Mouse (Mus musculus) midbrain, embryonic 13.5 days (tissue): Measurements from ENCODE around the gene Uts2b. TPM values are rescaled to one million over a fixed set of nuclear protein-coding genes. Genes with fewer than 3 reads are reported as not detected.
"Not testable (repeated sequence)": the region's sequence is repeated elsewhere in the genome, so short reads cannot be mapped to it uniquely, and the experiment has no call there.

Experiments used
- ATAC-seq: fragments of 200-750 bp; cut with Nextera tagmentation; 2 replicates; pipeline ENCODE4 v1.8.0; 2017; ENCODE audit warnings: mild to moderate bottlenecking, moderate TSS enrichment, moderate library complexity
- H3K27ac ChIP-seq: fragments of 300-500 bp; sonication (generic); 2 replicates; pipeline ENCODE4 v1.5.1; 2015; ENCODE audit warnings: inconsistent platforms, mild to moderate bottlenecking, moderate library complexity
- H3K27me3 ChIP-seq: fragments of 300-500 bp; sonication (generic); 2 replicates; pipeline ENCODE4 v1.6.1; 2015; ENCODE audit warnings: mild to moderate bottlenecking, inconsistent platforms
- H3K36me3 ChIP-seq: fragments of 300-500 bp; sonication (generic); 2 replicates; pipeline ENCODE4 v1.6.1; 2015; ENCODE audit warnings: mild to moderate bottlenecking, inconsistent platforms
- H3K4me1 ChIP-seq: fragments of 300-500 bp; sonication (generic); replicated peaks from 2 replicates; pipeline ENCODE4 v1.6.1; 2015; ENCODE audit warnings: inconsistent platforms
- H3K4me2 ChIP-seq: fragments of 300-500 bp; sonication (generic); replicated peaks from 2 replicates; pipeline ENCODE4 v1.6.1; 2015; ENCODE audit warnings: moderate library complexity, mild to moderate bottlenecking, inconsistent platforms
- H3K4me3 ChIP-seq: fragments of 300-500 bp; sonication (generic); replicated peaks from 2 replicates; pipeline ENCODE4 v1.5.1; 2015; ENCODE audit warnings: mild to moderate bottlenecking, inconsistent platforms
- H3K9ac ChIP-seq: fragments of 300-500 bp; sonication (generic); replicated peaks from 2 replicates; pipeline ENCODE4 v1.6.1; 2015; ENCODE audit warnings: mild to moderate bottlenecking, inconsistent platforms
- H3K9me3 ChIP-seq: fragments of 300-500 bp; sonication (generic); 2 replicates; pipeline ENCODE4 v1.6.1; 2016; ENCODE audit warnings: mild to moderate bottlenecking, inconsistent platforms
- WGBS: fragments of 180-500 bp; shearing (Covaris S2); methylation state at CpG from one replicate; pipeline ENCODE4 v1.1.7; 2015; 5-methylcytosine and 5-hydroxymethylcytosine counted together
- polyA plus RNA-seq: library from polyadenylated mRNA; unstranded; fragments of >200 nt; fragmentation: Nextera tagmentation; extraction: Ambion mirVana; gene quantifications from 2 replicates; pipeline ENCODE4 v1.2.1, GENCODE M21; 2015

The Uts2b gene
- polyA plus RNA-seq, 1 experiment from 2014 or later: 0.46 TPM

GRCm38 (mm10) chr16:27360059-27360458 is 10.0 kb downstream of the Uts2b start:
- H3K36me3 ChIP-seq: no peaks in the 10 kb centered on the region
- no peaks in the 10 kb centered on the region for H3K9me3 ChIP-seq
- no peak overlapping the region for H3K27ac ChIP-seq
- no peaks in the 10 kb centered on the region for H3K4me1 ChIP-seq
- no peak overlapping the region for H3K4me2 ChIP-seq
- no peak overlapping the region for H3K9ac ChIP-seq
- no peaks in the 10 kb centered on the region for H3K27me3 ChIP-seq
- no peak overlapping the region for H3K4me3 ChIP-seq
- WGBS: 98% methylated on average over 1 of the region's 1 CpGs
- ATAC-seq: no peak

GRCm38 (mm10) chr16:27354464-27354863 is 15.6 kb downstream of the Uts2b start:
- H3K4me1 ChIP-seq: no peaks in the 10 kb centered on the region
- no peak overlapping the region for H3K4me3 ChIP-seq
- ATAC-seq: no peak
- H3K27ac ChIP-seq: no peak overlapping the region
- no peaks in the 10 kb centered on the region for H3K9me3 ChIP-seq
- 76% methylated on average over 2 of the region's 2 CpGs for WGBS
- H3K4me2 ChIP-seq: no peak overlapping the region
- H3K27me3 ChIP-seq: no peaks in the 10 kb centered on the region
- H3K36me3 ChIP-seq: no peaks in the 10 kb centered on the region
- no peak overlapping the region for H3K9ac ChIP-seq

DNA sequence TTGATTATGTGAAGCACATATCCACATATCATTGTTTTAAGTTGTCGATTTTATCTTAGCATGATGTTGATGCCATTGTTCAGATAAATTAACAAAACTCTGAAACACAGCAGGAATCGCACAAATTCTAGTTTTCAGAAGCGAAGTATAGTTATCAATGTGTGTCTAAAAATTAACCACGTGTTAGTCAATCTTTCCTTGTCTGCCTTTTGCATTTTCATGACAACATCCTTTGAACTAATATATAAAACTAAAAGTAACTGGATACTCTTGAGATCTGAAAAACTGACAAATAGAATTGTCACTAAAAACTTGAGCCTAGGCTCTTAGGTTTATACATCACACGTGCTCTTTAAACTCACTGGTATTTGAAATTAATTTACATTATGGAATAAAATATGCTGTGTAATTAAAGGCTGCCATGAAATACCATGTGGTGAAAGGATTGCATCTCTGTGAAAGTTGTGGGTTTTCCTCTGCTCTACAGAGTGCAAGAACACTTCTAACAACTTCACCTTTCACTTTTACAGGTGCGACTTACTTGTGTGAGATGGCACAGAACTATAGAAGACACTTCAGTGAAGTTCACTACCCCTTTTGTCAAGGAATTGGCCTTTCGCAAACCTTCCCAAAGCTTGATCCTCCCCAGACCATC is 20.0 kb downstream of the Uts2b start:
- no peaks in the 10 kb centered on the region for H3K9me3 ChIP-seq

GRCm38 (mm10) chr16:27349235-27349634 is 20.8 kb downstream of the Uts2b start:
- H3K4me3 ChIP-seq: no peak overlapping the region
- H3K27me3 ChIP-seq: no peaks in the 10 kb centered on the region
- H3K9me3 ChIP-seq: no peaks in the 10 kb centered on the region
- no peaks in the 10 kb centered on the region for H3K4me1 ChIP-seq
- H3K9ac ChIP-seq: no peak overlapping the region
- no peak overlapping the region for H3K4me2 ChIP-seq
- no peak overlapping the region for H3K27ac ChIP-seq
- 88% methylated on average over 2 of the region's 2 CpGs for WGBS
- ATAC-seq: no peak
- H3K36me3 ChIP-seq: no peaks in the 10 kb centered on the region

More for the DNA sequence above, 20.0 kb downstream of the Uts2b start:
- Histone ChIP-seq H3K36me3 (no peaks in the 10 kb centered on the region), H3K27ac (no peak overlapping the region), H3K4me2 (no peak overlapping the region), H3K9ac (no peak overlapping the region), H3K4me3 (no peak overlapping the region), H3K4me1 (no peaks in the 10 kb centered on the region), H3K27me3 (no peaks in the 10 kb centered on the region)
- ATAC-seq: no peak
- WGBS: 89% methylated on average over 7 of the region's 7 CpGs

GRCm38 (mm10) chr16:27348359-27348758 is 21.7 kb downstream of the Uts2b start:
- Histone ChIP-seq H3K4me3 (no peak overlapping the region), H3K27me3 (no peaks in the 10 kb centered on the region), H3K36me3 (no peaks in the 10 kb centered on the region), H3K27ac (no peak overlapping the region), H3K9ac (no peak overlapping the region), H3K4me1 (no peaks in the 10 kb centered on the region), H3K9me3 (no peaks in the 10 kb centered on the region), H3K4me2 (no peak overlapping the region)
- ATAC-seq: no peak
- WGBS: 75% methylated on average over 1 of the region's 1 CpGs

- H3K27me3 ChIP-seq: no peaks in the 10 kb centered on the region
- no peak overlapping the region for H3K4me3 ChIP-seq
- ATAC-seq: no peak
- no peaks in the 10 kb centered on the region for H3K36me3 ChIP-seq
- no peak overlapping the region for H3K27ac ChIP-seq
- H3K9me3 ChIP-seq: no peaks in the 10 kb centered on the region
- 90% methylated on average over 3 of the region's 3 CpGs for WGBS
- no peaks in the 10 kb centered on the region for H3K4me1 ChIP-seq
- H3K9ac ChIP-seq: no peak overlapping the region
- no peak overlapping the region for H3K4me2 ChIP-seq
Observed at GRCm38 (mm10) chr16:27347521-27347920, 22.5 kb downstream of the Uts2b start.

DNA sequence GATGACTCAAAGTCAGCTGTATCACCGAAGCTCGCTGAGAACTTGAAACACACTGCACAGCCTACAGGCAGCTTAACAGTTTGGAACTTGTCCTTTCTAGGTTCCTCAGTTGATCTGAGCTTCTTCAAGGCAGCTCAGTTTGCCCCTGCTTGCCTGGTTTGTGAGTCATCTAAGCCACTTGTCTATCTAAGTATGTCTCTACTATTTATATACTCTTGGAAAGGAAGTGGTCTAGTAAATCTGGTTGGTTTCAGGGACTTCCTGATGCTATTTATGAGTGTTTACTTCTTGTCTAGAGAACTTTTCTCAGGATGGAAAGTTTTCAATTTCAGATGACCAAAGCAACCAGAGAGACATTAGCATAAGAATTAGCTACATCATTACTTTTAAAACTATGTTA is 43.6 kb downstream of the Uts2b start:
- H3K27me3 ChIP-seq: no peaks in the 10 kb centered on the region
- H3K27ac ChIP-seq: no peak overlapping the region
- no peak overlapping the region for H3K9ac ChIP-seq
- no peaks in the 10 kb centered on the region for H3K4me1 ChIP-seq
- H3K4me2 ChIP-seq: no peak overlapping the region
- WGBS: 95% methylated on average over 2 of the region's 2 CpGs
- H3K4me3 ChIP-seq: no peak overlapping the region
- no peaks in the 10 kb centered on the region for H3K9me3 ChIP-seq
- no peak for ATAC-seq
- H3K36me3 ChIP-seq: no peaks in the 10 kb centered on the region

DNA sequence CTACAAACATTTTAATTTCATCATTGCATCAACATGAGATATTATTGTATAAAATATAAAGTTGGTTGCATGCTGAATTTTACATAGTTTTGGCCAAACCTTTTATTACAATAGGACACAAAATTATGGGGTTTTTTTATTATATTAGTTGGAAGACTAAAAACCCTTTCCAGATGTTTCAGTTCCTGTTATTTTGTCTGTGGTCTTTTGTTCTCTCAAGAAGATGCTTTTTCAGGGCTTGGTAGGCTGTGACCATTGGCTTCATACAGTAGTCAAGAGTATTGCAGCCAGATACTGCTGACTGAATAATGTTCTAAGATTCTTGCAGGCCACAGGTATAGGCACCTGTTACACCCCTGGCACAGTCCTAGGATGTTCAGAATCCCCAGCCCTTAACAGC is 48.0 kb downstream of the Uts2b start:
- Histone ChIP-seq H3K27me3 (no peaks in the 10 kb centered on the region), H3K4me1 (no peaks in the 10 kb centered on the region), H3K4me3 (no peak overlapping the region), H3K9me3 (no peaks in the 10 kb centered on the region), H3K36me3 (no peaks in the 10 kb centered on the region), H3K27ac (no peak overlapping the region), H3K4me2 (no peak overlapping the region), H3K9ac (no peak overlapping the region)
- ATAC-seq: no peak

- Histone ChIP-seq H3K27ac (no peak overlapping the region), H3K27me3 (no peaks in the 10 kb centered on the region), H3K4me2 (no peak overlapping the region), H3K9me3 (no peaks in the 10 kb centered on the region), H3K4me1 (no peaks in the 10 kb centered on the region), H3K36me3 (no peaks in the 10 kb centered on the region), H3K4me3 (no peak overlapping the region), H3K9ac (no peak overlapping the region)
- no peak for ATAC-seq
- WGBS: 86% methylated on average over 1 of the region's 1 CpGs
Observed at GRCm38 (mm10) chr16:27319099-27319498, 50.9 kb downstream of the Uts2b start.

DNA sequence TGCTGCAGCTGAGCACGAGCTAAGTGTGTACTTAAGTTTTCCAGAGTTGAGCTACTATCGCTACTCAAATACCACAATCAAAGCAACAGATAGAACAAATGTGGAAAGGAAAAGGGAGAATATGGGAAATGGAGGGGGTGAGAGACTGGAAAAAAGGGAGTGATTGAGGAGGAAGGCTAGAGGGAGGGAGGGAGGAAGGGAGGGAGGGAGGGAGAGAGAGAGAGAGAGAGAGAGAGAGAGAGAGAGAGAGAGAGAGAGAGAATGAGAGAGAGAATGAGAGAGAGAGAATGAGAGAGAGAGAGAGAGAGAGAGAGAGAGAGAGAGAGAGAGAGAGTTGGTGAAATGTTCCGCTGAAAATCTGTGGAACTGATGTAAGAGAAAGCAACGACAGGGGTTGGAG is 62.9 kb downstream of the Uts2b start, which contains the start of gene Ostn:
Ostn (plus strand) TSS at position 301 of the 400 bp plus-strand sequence.
- ATAC-seq, H3K4me1 ChIP-seq, H3K9me3 ChIP-seq, H3K4me3 ChIP-seq, H3K4me2 ChIP-seq, H3K27ac ChIP-seq, H3K27me3 ChIP-seq, H3K9ac ChIP-seq, H3K36me3 ChIP-seq: not testable (repeated sequence)
- 76% methylated on average over 4 of the region's 4 CpGs for WGBS

Other genes with a start within 250 kb of the Uts2b start
- gene Ostn, start 62.8 kb downstream of the Uts2b start, polyA plus RNA-seq: not detected in 2 replicates
- 53.9 and 54.1 TPM in 2 replicates for gene Ccdc50, start 18.6 kb upstream of the Uts2b start, polyA plus RNA-seq